Mouse (Mus musculus) stomach, postnatal 0 days (tissue): ENCODE measurements at regions not wholly inside any gene's neighbourhood (a gene's known extent, or its start where the extent isn't known, plus 50 kb on each side); places are given as distances from the start of the nearest gene placed in this dataset.

Experiments used
- CTCF ChIP-seq: IDR thresholded peaks from 2 replicates; pipeline ENCODE4 v1.5.1; 2016; ENCODE audit warnings: antibody characterized with exemption, low read depth, mild to moderate bottlenecking, moderate library complexity
- EP300 ChIP-seq: optimal IDR thresholded peaks from 2 replicates; pipeline ENCODE3; 2016; ENCODE audit warnings: antibody characterized with exemption

GRCm38 (mm10) chr17:42027253-42027652 is 288.5 kb upstream of the Ptchd4 start:
- no peak for TF ChIP-seq CTCF
- no peak for TF ChIP-seq EP300
